Mouse (Mus musculus) layer of hippocampus, postnatal 36 days (tissue): Measurements from ENCODE around the gene Mast2. TPM values are rescaled to one million over a fixed set of nuclear protein-coding genes. Genes with fewer than 3 reads are reported as not detected.
A peak's percentile ranks its signal among the peaks of the same experiment; 100 is the strongest.

Experiments used
- DNase-seq, 2 experiments: peaks; one replicate each; pipeline ENCODE4 v3.0.0; 2022
- total RNA-seq, 2 experiments: library from RNA; stranded (reverse); gene quantifications; 2 replicates each; pipeline ENCODE4 v1.2.3; 2021

The Mast2 gene
- 100 to 1,000 TPM; 101 to 105 TPM for total RNA-seq

GRCm38 (mm10) chr4:116464126-116464981 lies at the start of gene Mast2:
TSS of gene Mast2 (minus strand) at chr4:116464183.
- DNase-seq: peak; percentile 75 to 77

- peak; percentile 92 to 95 for DNase-seq
Measured at GRCm38 (mm10) chr4:116507425-116508218, 43.6 kb upstream of the Mast2 start, which contains the start of gene Ipp. TSS of gene Ipp (plus strand) at chr4:116507549.

- no peak for DNase-seq
Measured at GRCm38 (mm10) chr4:116506886-116507424, 43.0 kb upstream of the Mast2 start.

GRCm38 (mm10) chr4:116499978-116500377 lies 36.0 kb upstream of the Mast2 start:
- no peak for DNase-seq

GRCm38 (mm10) chr4:116493646-116494045 lies 29.7 kb upstream of the Mast2 start:
- DNase-seq: no peak

GRCm38 (mm10) chr4:116492460-116492859 lies 28.5 kb upstream of the Mast2 start:
- no peak for DNase-seq

GRCm38 (mm10) chr4:116491886-116492285 lies 27.9 kb upstream of the Mast2 start:
- DNase-seq: no peak

- DNase-seq: peak in 1 of 2 experiments; percentile 7
Measured at GRCm38 (mm10) chr4:116491119-116491536, 27.1 kb upstream of the Mast2 start.

- no peak for DNase-seq
Measured at GRCm38 (mm10) chr4:116483476-116483875, 19.5 kb upstream of the Mast2 start.

- DNase-seq: no peak
Measured at GRCm38 (mm10) chr4:116481322-116481721, 17.3 kb upstream of the Mast2 start.

- DNase-seq: peak in 1 of 2 experiments; percentile 35
Measured at GRCm38 (mm10) chr4:116463231-116464125, 505 bp downstream of the Mast2 start.

- DNase-seq: no peak
Measured at GRCm38 (mm10) chr4:116461943-116462342, 2.0 kb downstream of the Mast2 start.

- no peak for DNase-seq
Measured at GRCm38 (mm10) chr4:116451553-116451952, 12.4 kb downstream of the Mast2 start.

- no peak for DNase-seq
Measured at GRCm38 (mm10) chr4:116449951-116450350, 14.0 kb downstream of the Mast2 start.

GRCm38 (mm10) chr4:116448673-116449072 lies 15.3 kb downstream of the Mast2 start:
- peak; percentile 17 to 27 for DNase-seq

- no peak for DNase-seq
Measured at GRCm38 (mm10) chr4:116439383-116439782, 24.6 kb downstream of the Mast2 start.

- no peak for DNase-seq
Measured at GRCm38 (mm10) chr4:116438561-116438960, 25.4 kb downstream of the Mast2 start.

- DNase-seq: no peak
Measured at GRCm38 (mm10) chr4:116435626-116436025, 28.4 kb downstream of the Mast2 start.

- DNase-seq: no peak
Measured at GRCm38 (mm10) chr4:116422186-116422585, 41.8 kb downstream of the Mast2 start.

GRCm38 (mm10) chr4:116421170-116421569 lies 42.8 kb downstream of the Mast2 start:
- no peak for DNase-seq

- DNase-seq: no peak
Measured at GRCm38 (mm10) chr4:116412993-116413392, 51.0 kb downstream of the Mast2 start.

- DNase-seq: no peak
Measured at GRCm38 (mm10) chr4:116411401-116411800, 52.6 kb downstream of the Mast2 start.
